Mouse (Mus musculus) stomach, postnatal 0 days (tissue): Measurements from ENCODE around the gene Osm. TPM values are rescaled to one million over a fixed set of nuclear protein-coding genes. Genes with fewer than 3 reads are reported as not detected.

Experiments used
- ATAC-seq: fragments of 200-750 bp; cut with Nextera tagmentation; 2 replicates; pipeline ENCODE4 v1.8.0; 2017; ENCODE audit not compliant: low FRiP score, low TSS enrichment
- DNase-seq: peaks from one replicate; pipeline ENCODE4 v3.0.0-alpha.2; 2016; ENCODE audit warnings: low spot score
- H3K27ac ChIP-seq: fragments of 300-500 bp; sonication (generic); replicated peaks from 2 replicates; pipeline ENCODE4 v1.5.1; 2014; ENCODE audit warnings: mild to moderate bottlenecking, control low read depth
- H3K27me3 ChIP-seq: fragments of 300-500 bp; sonication (generic); 2 replicates; pipeline ENCODE4 v1.6.1; 2014; ENCODE audit warnings: low read length; ENCODE audit not compliant: control insufficient read depth, insufficient read depth
- H3K36me3 ChIP-seq: fragments of 300-500 bp; sonication (generic); 2 replicates; pipeline ENCODE4 v1.6.1; 2014; ENCODE audit warnings: low read length, mixed read lengths; ENCODE audit not compliant: control insufficient read depth, insufficient read depth
- H3K4me1 ChIP-seq: fragments of 300-500 bp; sonication (generic); replicated peaks from 2 replicates; pipeline ENCODE4 v1.6.1; 2014; ENCODE audit warnings: antibody characterized with exemption; ENCODE audit not compliant: control insufficient read depth, insufficient read depth
- H3K4me2 ChIP-seq: fragments of 300-500 bp; sonication (generic); replicated peaks from 2 replicates; pipeline ENCODE4 v1.6.1; 2014; ENCODE audit warnings: low read depth, mild to moderate bottlenecking, control low read depth, moderate library complexity
- H3K4me3 ChIP-seq: fragments of 300-500 bp; sonication (generic); 2 replicates; pipeline ENCODE4 v1.5.1; 2014; ENCODE audit warnings: low read depth, low read length, control low read depth
- H3K9ac ChIP-seq: fragments of 300-500 bp; sonication (generic); 2 replicates; pipeline ENCODE4 v1.6.1; 2014; ENCODE audit warnings: mild to moderate bottlenecking, low read length, control low read depth, mixed read lengths
- H3K9me3 ChIP-seq: fragments of 300-500 bp; sonication (generic); 2 replicates; pipeline ENCODE4 v1.6.1; 2016; ENCODE audit warnings: low read length; ENCODE audit not compliant: control insufficient read depth
- CTCF ChIP-seq: IDR thresholded peaks from 2 replicates; pipeline ENCODE4 v1.5.1; 2016; ENCODE audit warnings: antibody characterized with exemption, low read depth, mild to moderate bottlenecking, moderate library complexity
- EP300 ChIP-seq: optimal IDR thresholded peaks from 2 replicates; pipeline ENCODE3; 2016; ENCODE audit warnings: antibody characterized with exemption
- WGBS: fragments of 180-500 bp; shearing (Covaris S2); extraction: QIAGEN DNeasy Blood & Tissue Kit; methylation state at CpG from one replicate; pipeline ENCODE4 v1.1.7; 2014; 5-methylcytosine and 5-hydroxymethylcytosine counted together
- polyA plus RNA-seq: library from polyadenylated mRNA; unstranded; fragments of >200 nt; fragmentation: Nextera tagmentation; extraction: Ambion mirVana; gene quantifications from 2 replicates; pipeline ENCODE4 v1.2.1, GENCODE M21; 2015

Osm gene
- polyA plus RNA-seq, 1 experiment from 2014 or later: 0.05 TPM

GRCm38 (mm10) chr11:4222046-4222950 lies 13.9 kb upstream of the Osm start:
- Histone ChIP-seq H3K9ac (no peak overlapping the region), H3K4me2 (no peak overlapping the region), H3K9me3 (no peaks in the 10 kb centered on the region), H3K27me3 (no peaks in the 10 kb centered on the region), H3K36me3 (no peaks in the 10 kb centered on the region), H3K27ac (no peak overlapping the region), H3K4me1 (no peaks in the 10 kb centered on the region), H3K4me3 (no peak overlapping the region)
- ATAC-seq (no peak), DNase-seq (no peak)
- 54% methylated on average over 17 of the region's 17 CpGs for WGBS
- TF ChIP-seq CTCF (no peak), EP300 (no peak)

- Histone ChIP-seq H3K9ac (no peak overlapping the region), H3K4me1 (no peaks in the 10 kb centered on the region), H3K27ac (no peak overlapping the region), H3K4me3 (no peak overlapping the region), H3K9me3 (no peaks in the 10 kb centered on the region), H3K36me3 (no peaks in the 10 kb centered on the region), H3K4me2 (no peak overlapping the region), H3K27me3 (no peaks in the 10 kb centered on the region)
- peak; percentile 33; the same call in 1 of the 2 replicates for ATAC-seq
- TF ChIP-seq CTCF: no peak
- no peak for TF ChIP-seq EP300
- WGBS: 32% methylated on average over 7 of the region's 7 CpGs
- peak; percentile 75 for DNase-seq
These were observed 12.6 kb upstream of the Osm start for GRCm38 (mm10) chr11:4223393-4224188.

DNA sequence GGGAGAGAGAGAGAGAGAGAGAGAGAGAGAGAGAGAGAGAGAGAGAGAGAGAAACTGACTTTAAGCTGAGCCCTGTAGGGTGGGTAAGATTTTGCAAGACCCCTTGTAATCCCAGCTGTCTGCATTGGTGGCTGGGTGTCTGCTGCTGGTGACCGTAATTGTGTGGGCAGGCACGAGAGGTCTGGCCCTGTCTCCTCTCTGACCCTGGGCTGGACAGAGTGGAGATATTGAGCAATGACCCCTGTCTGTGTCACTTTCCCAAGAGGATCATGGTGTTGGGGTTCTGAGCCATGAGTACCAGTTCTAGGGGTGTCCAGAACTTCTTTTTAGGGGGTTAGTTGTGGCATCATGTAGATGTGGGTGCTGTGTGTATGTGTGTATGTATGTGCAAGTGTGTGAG lies 12.0 kb upstream of the Osm start:
- DNase-seq (no peak), ATAC-seq (no peak)
- 47% methylated on average over 2 of the region's 2 CpGs for WGBS
- no peaks in the 10 kb centered on the region for H3K36me3 ChIP-seq
- H3K4me1 ChIP-seq: no peaks in the 10 kb centered on the region
- no peaks in the 10 kb centered on the region for H3K27me3 ChIP-seq
- no peak for TF ChIP-seq EP300
- no peak for TF ChIP-seq CTCF
- no peaks in the 10 kb centered on the region for H3K9me3 ChIP-seq
- no peak overlapping the region for H3K27ac ChIP-seq
- no peak overlapping the region for H3K4me2 ChIP-seq
- no peak overlapping the region for H3K4me3 ChIP-seq
- no peak overlapping the region for H3K9ac ChIP-seq

GRCm38 (mm10) chr11:4226569-4227325 lies 9.5 kb upstream of the Osm start:
- no peak for DNase-seq
- ATAC-seq: no peak
- no peaks in the 10 kb centered on the region for H3K4me1 ChIP-seq
- 78% methylated on average over 5 of the region's 5 CpGs for WGBS
- H3K4me3 ChIP-seq: no peak overlapping the region
- H3K27me3 ChIP-seq: no peaks in the 10 kb centered on the region
- no peak overlapping the region for H3K9ac ChIP-seq
- no peaks in the 10 kb centered on the region for H3K36me3 ChIP-seq
- H3K9me3 ChIP-seq: no peaks in the 10 kb centered on the region
- no peak for TF ChIP-seq CTCF
- no peak overlapping the region for H3K4me2 ChIP-seq
- no peak overlapping the region for H3K27ac ChIP-seq

- no peaks in the 10 kb centered on the region for H3K4me1 ChIP-seq
- H3K9me3 ChIP-seq: no peaks in the 10 kb centered on the region
- no peak for DNase-seq
- no peak for ATAC-seq
- no peaks in the 10 kb centered on the region for H3K27me3 ChIP-seq
- H3K4me3 ChIP-seq: no peak overlapping the region
- no peak for TF ChIP-seq CTCF
- no peak for TF ChIP-seq EP300
- H3K36me3 ChIP-seq: no peaks in the 10 kb centered on the region
- H3K4me2 ChIP-seq: no peak overlapping the region
- H3K27ac ChIP-seq: no peak overlapping the region
- H3K9ac ChIP-seq: no peak overlapping the region
- 31% methylated on average over 8 of the region's 8 CpGs for WGBS
These were observed 7.8 kb upstream of the Osm start for GRCm38 (mm10) chr11:4228463-4228862.
